ENCODE assay signal across 26 mouse cellular contexts in genomic region chr11:16638349-16638748, GRCm38 (mm10).
DNase-seq lines count a peak whose midpoint lies in the region; ATAC-seq and TF ChIP-seq lines count a peak whose summit lies in the region.
"Had no signal": no experiment of that assay in that cellular context is flagged by ENCODE, and none has a peak within 500 bp of the region (broad histone marks: within the 10 kb centered on the region; RNA-seq: fewer than 3 reads in every experiment).

No protein-coding gene starts in this region.

- TF ChIP-seq CTCF in bone marrow macrophage, adult 2 months (IDR thresholded peaks at IDR 0.05; ENCODE audit: low read depth, low read length), result no peak
- no peak for TF ChIP-seq CTCF in gastrocnemius, adult 2 months (IDR thresholded peaks at IDR 0.05)

- intact Hi-C loops in gastrocnemius, adult 2 months (cut with DNase I), result no loop called here

- H3K79me2 ChIP-seq in macrophage (ENCODE audit: inconsistent target), result no peaks in the 10 kb centered on the region

- no peaks in the 10 kb centered on the region for H3K36me3 ChIP-seq in macrophage (ENCODE audit: inconsistent target)
- H3K36me3 ChIP-seq: embryonic facial prominence, embryonic 10.5 days; embryonic facial prominence, embryonic 12.5 days; forebrain, embryonic 15.5 days; G1E had no signal

- H3K27ac ChIP-seq in bone marrow macrophage, adult 2 months (ENCODE audit: insufficient read depth, low read depth, low read length), result peak overlapping the region; percentile 53; the same call in 1 of the 2 replicates
- H3K27ac ChIP-seq in macrophage, result peak overlapping the region; percentile 39
- no peak overlapping the region for H3K27ac ChIP-seq in gastrocnemius, adult 2 months
- H3K27ac ChIP-seq: embryonic facial prominence, embryonic 10.5 days; embryonic facial prominence, embryonic 12.5 days; forebrain, embryonic 13.5 days; forebrain, embryonic 15.5 days had no signal

- no peak for TF ChIP-seq POLR2A in bone marrow macrophage, adult 2 months (IDR thresholded peaks at IDR 0.05; ENCODE audit: borderline replicate concordance, low read depth, low read length)

- DNase-seq in right cerebral cortex, postnatal 25 days, result no peak
- DNase-seq in thymus, postnatal 0 days (ENCODE audit: low spot score), result no peak
- no peak for DNase-seq in ovary, postnatal 10 days (ENCODE audit: low spot score)
- no peak for DNase-seq in gastrocnemius, adult 2 months
- DNase-seq: adrenal gland, adult 8-10 months; adrenal gland, postnatal 14 days; adrenal gland, postnatal 36 days; B cell, adult 2 months; cerebellum, adult 11 months; cerebellum, adult 18-20 months; cerebellum, adult 8-10 months; cerebellum, adult 9-11 months; cerebellum, postnatal 14 days; cerebellum, postnatal 36 days had no signal

- ATAC-seq in granulocyte monocyte progenitor cell, adult 5-6 weeks (replicated peaks; ENCODE audit: poor library complexity, severe bottlenecking), result peak; percentile 69
- peak; percentile 68 for ATAC-seq in megakaryocyte progenitor cell, adult 5-6 weeks (replicated peaks; ENCODE audit: poor library complexity)
- ATAC-seq: activated CD4-positive, CD25-positive, alpha-beta regulatory T cell, adult 4 months; CD4-positive, CD25-positive, alpha-beta regulatory T cell, adult 4 months; forebrain, embryonic 13.5 days; forebrain, embryonic 15.5 days; Patski had no signal

- H3K4me1 ChIP-seq in bone marrow macrophage, adult 2 months (ENCODE audit: control insufficient read depth, insufficient read depth, low read length), result peaks cover 4% of the 10 kb centered on the region
- H3K4me1 ChIP-seq: embryonic facial prominence, embryonic 10.5 days; embryonic facial prominence, embryonic 12.5 days; forebrain, embryonic 13.5 days; forebrain, embryonic 15.5 days had no signal

- H3K4me3 ChIP-seq in bone marrow macrophage, adult 2 months (ENCODE audit: insufficient read depth, low read length), result no peak overlapping the region
- H3K4me3 ChIP-seq in macrophage (ENCODE audit: inconsistent target), result no peak overlapping the region
- no peak overlapping the region for H3K4me3 ChIP-seq in gastrocnemius, adult 2 months
- H3K4me3 ChIP-seq: embryonic facial prominence, embryonic 10.5 days; embryonic facial prominence, embryonic 12.5 days; forebrain, embryonic 13.5 days; forebrain, embryonic 15.5 days had no signal

- 61% methylated on average over 4 of the region's 4 CpGs for WGBS in macrophage (ENCODE audit: missing documents)
